Mouse (Mus musculus) heart, embryonic 14.5 days (tissue): Measurements from ENCODE around the gene Adgrf1. TPM values are rescaled to one million over a fixed set of nuclear protein-coding genes. Genes with fewer than 3 reads are reported as not detected.

Experiments
- ATAC-seq: fragments of 200-750 bp; cut with Nextera tagmentation; 2 replicates; pipeline ENCODE4 v1.8.0; 2017; ENCODE audit warnings: low read depth, moderate TSS enrichment; ENCODE audit not compliant: insufficient number of reproducible peaks, insufficient read depth, low FRiP score
- H3K27ac ChIP-seq, 2 experiments: fragments of 200-500 bp in 1 of 2; fragments of 300-500 bp in 1 of 2; sonication (generic) in 1 of 2; replicated peaks in 1 of 2; 2 replicates each; pipeline ENCODE4 v1.5.1; 2012 to 2014; ENCODE audit warnings: low read depth in 2 of 2, low read length in 2 of 2, control low read depth in 1 of 2, mild to moderate bottlenecking in 1 of 2, mixed read lengths in 1 of 2; ENCODE audit not compliant: control insufficient read depth in 1 of 2, insufficient read depth in 1 of 2
- H3K27me3 ChIP-seq: fragments of 300-500 bp; sonication (generic); 2 replicates; pipeline ENCODE4 v1.6.1; 2014; ENCODE audit warnings: mild to moderate bottlenecking, low read length, control low read depth; ENCODE audit not compliant: control insufficient read depth, insufficient read depth
- H3K36me3 ChIP-seq: fragments of 300-500 bp; sonication (generic); 2 replicates; pipeline ENCODE4 v1.6.1; 2014; ENCODE audit warnings: mild to moderate bottlenecking, control low read depth, low read length, mixed read lengths; ENCODE audit not compliant: control insufficient read depth, insufficient read depth
- H3K4me1 ChIP-seq, 2 experiments: fragments of 200-500 bp in 1 of 2; fragments of 300-500 bp in 1 of 2; sonication (generic) in 1 of 2; 2 replicates each; pipeline ENCODE4 v1.6.1; 2012 to 2014; ENCODE audit warnings: low read length in 2 of 2, control low read depth in 1 of 2, mixed read lengths in 1 of 2; ENCODE audit not compliant: control insufficient read depth in 2 of 2, insufficient read depth in 2 of 2
- H3K4me2 ChIP-seq: fragments of 300-500 bp; sonication (generic); 2 replicates; pipeline ENCODE4 v1.6.1; 2014; ENCODE audit warnings: mild to moderate bottlenecking, low read length
- H3K4me3 ChIP-seq, 2 experiments: fragments of 200-500 bp in 1 of 2; fragments of 300-500 bp in 1 of 2; sonication (generic) in 1 of 2; 2 replicates each; pipeline ENCODE4 v1.5.1; 2012 to 2014; ENCODE audit warnings: low read length in 2 of 2, mild to moderate bottlenecking in 2 of 2, control low read depth in 1 of 2, low read depth in 1 of 2, moderate library complexity in 1 of 2; ENCODE audit not compliant: control insufficient read depth in 1 of 2, insufficient read depth in 1 of 2
- H3K9ac ChIP-seq: fragments of 300-500 bp; sonication (generic); 2 replicates; pipeline ENCODE4 v1.6.1; 2014; ENCODE audit warnings: mild to moderate bottlenecking, low read length
- H3K9me3 ChIP-seq: fragments of 300-500 bp; sonication (generic); 2 replicates; pipeline ENCODE4 v1.6.1; 2016; ENCODE audit warnings: low read length, control low read depth; ENCODE audit not compliant: control insufficient read depth
- WGBS: fragments of 180-500 bp; shearing (Covaris S2); extraction: QIAGEN DNeasy Blood & Tissue Kit; methylation state at CpG from one replicate; pipeline ENCODE4 v1.1.7; 2014; 5-methylcytosine and 5-hydroxymethylcytosine counted together
- polyA plus RNA-seq: library from polyadenylated mRNA; unstranded; fragments of >200 nt; fragmentation: Nextera tagmentation; extraction: Ambion mirVana; gene quantifications from 2 replicates; pipeline ENCODE4 v1.2.1, GENCODE M21; 2014

Adgrf1 gene
- polyA plus RNA-seq, 1 experiment from 2014 or later, result not detected

DNA sequence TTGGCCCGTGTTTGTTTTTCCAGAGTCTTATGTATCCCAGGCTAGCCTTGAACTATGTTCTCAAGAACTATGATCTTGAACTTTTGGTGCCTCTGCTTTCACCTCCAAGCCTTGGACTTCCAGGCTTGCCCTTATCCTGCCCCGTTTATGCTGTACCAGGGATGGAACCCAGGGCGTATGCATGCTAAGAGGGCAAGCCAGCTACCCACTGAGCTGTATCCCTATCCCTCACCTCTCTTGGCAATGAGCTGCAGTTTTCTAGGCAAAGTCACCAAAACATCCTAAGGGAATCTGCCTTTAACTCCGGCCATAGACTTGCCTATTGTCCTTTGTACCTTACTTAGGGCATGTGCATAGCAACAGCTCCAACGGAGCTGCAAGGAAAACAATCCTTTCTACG lies 92.8 kb downstream of the Adgrf1 start:
- H3K27ac ChIP-seq, result no peak overlapping the region
- peak overlapping the region; percentile 56 for H3K4me2 ChIP-seq
- 56% methylated on average over 6 of the region's 6 CpGs for WGBS
- peak overlapping the region; percentile 62 for H3K9ac ChIP-seq
- no peak for ATAC-seq
- H3K4me1 ChIP-seq, result peaks cover 19 to 55% of the 10 kb centered on the region in 2 experiments
- H3K36me3 ChIP-seq, result no peaks in the 10 kb centered on the region
- no peaks in the 10 kb centered on the region for H3K9me3 ChIP-seq
- H3K4me3 ChIP-seq, result peak overlapping the region; percentile 2 to 39; a peak in 3 of 4 replicates
- H3K27me3 ChIP-seq, result peaks cover 13% of the 10 kb centered on the region; the same call in 1 of the 2 replicates

DNA sequence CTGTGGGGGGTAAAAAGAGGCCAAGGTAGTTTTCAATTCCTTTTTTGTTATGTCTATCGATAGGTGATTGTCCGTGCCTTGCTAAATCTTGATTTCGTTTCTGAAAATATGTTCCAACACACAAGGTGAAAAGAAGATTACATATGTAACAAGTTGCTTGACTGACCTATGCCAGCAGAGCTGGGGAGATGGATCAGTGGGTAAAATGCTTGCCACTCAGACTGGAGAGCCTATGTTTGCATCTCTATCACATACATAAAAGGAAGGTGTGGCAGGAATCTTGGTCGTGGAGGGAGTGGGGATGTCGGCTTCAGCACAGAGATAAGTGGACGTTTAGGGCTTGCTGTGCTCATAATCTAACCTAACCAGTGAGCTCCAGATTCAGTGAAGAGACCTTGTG lies 93.8 kb downstream of the Adgrf1 start:
- Histone ChIP-seq H3K9ac (no peak overlapping the region), H3K4me3 (no peak overlapping the region), H3K27me3 (peaks cover 13% of the 10 kb centered on the region; the same call in 1 of the 2 replicates), H3K36me3 (no peaks in the 10 kb centered on the region), H3K4me1 (peaks cover 18 to 48% of the 10 kb centered on the region in 2 experiments), H3K27ac (no peak overlapping the region), H3K4me2 (peak overlapping the region; percentile 56; the same call in 1 of the 2 replicates), H3K9me3 (no peaks in the 10 kb centered on the region)
- WGBS, result 43% methylated on average over 6 of the region's 6 CpGs
- no peak for ATAC-seq

DNA sequence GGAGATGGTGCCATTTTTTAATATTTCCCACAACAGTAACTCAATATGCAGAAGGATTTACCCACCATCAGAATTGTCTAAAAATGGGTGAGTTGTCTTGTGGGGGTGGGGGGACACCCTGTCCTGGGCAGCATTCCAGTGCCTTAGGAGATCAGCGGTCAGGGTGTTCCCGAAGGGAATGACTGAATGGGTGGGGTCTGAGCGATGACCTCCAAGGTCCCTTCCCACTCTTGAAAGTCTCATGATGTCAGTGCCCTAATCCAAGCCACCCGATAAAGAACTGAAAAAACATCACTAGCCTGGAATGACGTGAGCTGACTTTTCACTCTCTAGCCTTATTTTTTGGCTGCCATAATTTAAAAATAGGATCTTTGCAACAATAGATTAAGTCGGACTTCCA lies 95.2 kb downstream of the Adgrf1 start:
- H3K27ac ChIP-seq, result 0 out of 4 replicates have a peak overlapping the region, but pooled peaks of 1 of the 2 experiments have one; percentile 12
- H3K9ac ChIP-seq, result no peak overlapping the region
- 42% methylated on average over 6 of the region's 6 CpGs for WGBS
- H3K9me3 ChIP-seq, result no peaks in the 10 kb centered on the region
- peaks cover 9% of the 10 kb centered on the region; the same call in 1 of the 2 replicates for H3K27me3 ChIP-seq
- no peaks in the 10 kb centered on the region for H3K36me3 ChIP-seq
- ATAC-seq, result no peak
- no peak overlapping the region for H3K4me3 ChIP-seq
- H3K4me1 ChIP-seq, result peaks cover 17 to 45% of the 10 kb centered on the region in 2 experiments
- H3K4me2 ChIP-seq, result no peak overlapping the region

DNA sequence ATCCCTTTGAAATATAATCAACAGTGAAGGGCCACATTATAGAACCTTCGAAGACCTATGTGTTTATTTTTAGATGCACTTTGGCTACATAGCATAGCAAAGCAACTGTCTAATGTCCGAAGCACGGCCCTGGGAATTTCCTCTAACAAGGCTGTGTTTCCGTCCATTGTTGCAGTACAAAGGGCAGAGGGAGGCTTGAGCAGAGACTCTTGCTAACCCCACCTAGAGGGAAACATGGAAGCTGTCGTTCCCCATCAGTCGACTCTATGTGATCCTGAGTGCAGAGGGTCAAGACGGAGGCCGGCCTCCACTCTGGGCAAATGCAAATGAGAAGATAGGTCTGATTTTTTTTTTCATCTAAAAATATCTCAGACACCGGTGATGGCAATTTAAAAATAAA lies 96.4 kb downstream of the Adgrf1 start:
- no peak overlapping the region for H3K4me3 ChIP-seq
- peak; percentile 41 for ATAC-seq
- peak overlapping the region; percentile 24 to 57; a peak in 3 of 4 replicates for H3K27ac ChIP-seq
- no peaks in the 10 kb centered on the region for H3K36me3 ChIP-seq
- 13% methylated on average over 9 of the region's 9 CpGs for WGBS
- peak overlapping the region; percentile 4; the same call in 1 of the 2 replicates for H3K4me2 ChIP-seq
- H3K4me1 ChIP-seq, result peaks cover 14 to 41% of the 10 kb centered on the region in 2 experiments
- no peak overlapping the region for H3K9ac ChIP-seq
- H3K27me3 ChIP-seq, result peaks cover 7% of the 10 kb centered on the region; the same call in 1 of the 2 replicates
- no peaks in the 10 kb centered on the region for H3K9me3 ChIP-seq

DNA sequence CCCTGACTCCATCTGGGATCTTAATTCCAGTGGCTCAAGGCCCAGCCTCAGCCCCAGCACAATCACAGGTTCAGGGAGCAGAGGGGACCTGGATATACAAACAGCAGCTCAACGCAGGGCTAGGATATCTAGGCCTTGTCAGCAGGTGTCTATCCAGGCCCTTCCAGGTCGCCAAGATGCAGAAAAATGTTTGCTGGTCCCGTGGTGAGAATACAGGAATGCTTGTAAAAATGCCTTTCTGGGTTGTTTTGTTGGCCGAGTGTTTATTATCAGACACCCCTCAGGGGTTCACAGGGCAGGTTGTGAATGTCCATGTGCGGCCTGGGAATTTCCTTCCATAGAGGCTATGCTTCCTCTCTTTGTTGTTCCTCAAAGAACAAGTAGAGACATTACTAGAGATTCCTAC lies 98.0 kb downstream of the Adgrf1 start:
- H3K4me3 ChIP-seq, result no peak overlapping the region
- H3K9me3 ChIP-seq, result no peaks in the 10 kb centered on the region
- peak; percentile 51; the same call in 1 of the 2 replicates for ATAC-seq
- WGBS, result 52% methylated on average over 5 of the region's 5 CpGs
- H3K27me3 ChIP-seq, result peaks cover 7% of the 10 kb centered on the region; the same call in 1 of the 2 replicates
- H3K36me3 ChIP-seq, result no peaks in the 10 kb centered on the region
- H3K4me1 ChIP-seq, result peaks cover 7 to 26% of the 10 kb centered on the region in 2 experiments
- no peak overlapping the region for H3K4me2 ChIP-seq
- no peak overlapping the region for H3K9ac ChIP-seq
- H3K27ac ChIP-seq, result peak overlapping the region; percentile 48 to 62

DNA sequence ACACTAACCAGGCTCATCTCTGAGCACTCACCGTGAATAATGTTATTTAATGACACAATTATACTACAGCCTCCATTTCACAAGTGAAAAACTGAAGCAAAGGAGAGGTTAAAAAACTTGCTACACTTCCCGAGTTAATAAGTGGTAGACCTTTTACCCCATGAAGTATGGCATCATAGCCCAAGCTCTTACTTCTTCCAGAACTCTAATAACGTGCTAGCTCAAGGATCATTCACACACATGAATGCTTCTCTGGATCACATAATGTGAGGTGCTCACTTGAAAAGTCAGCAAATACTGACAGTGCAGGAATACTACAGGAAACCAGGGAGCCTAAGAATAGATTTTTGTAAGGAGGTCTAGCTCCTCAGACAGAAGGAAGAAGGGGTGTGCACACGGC lies 102.5 kb downstream of the Adgrf1 start:
- Histone ChIP-seq H3K9ac (no peak overlapping the region), H3K9me3 (no peaks in the 10 kb centered on the region), H3K36me3 (no peaks in the 10 kb centered on the region), H3K4me3 (no peak overlapping the region), H3K27me3 (no peaks in the 10 kb centered on the region), H3K4me2 (no peak overlapping the region), H3K4me1 (peaks cover 3 to 6% of the 10 kb centered on the region in 2 experiments; a peak in 2 of 4 replicates), H3K27ac (no peak overlapping the region)
- ATAC-seq, result no peak
- 58% methylated on average over 4 of the region's 4 CpGs for WGBS

DNA sequence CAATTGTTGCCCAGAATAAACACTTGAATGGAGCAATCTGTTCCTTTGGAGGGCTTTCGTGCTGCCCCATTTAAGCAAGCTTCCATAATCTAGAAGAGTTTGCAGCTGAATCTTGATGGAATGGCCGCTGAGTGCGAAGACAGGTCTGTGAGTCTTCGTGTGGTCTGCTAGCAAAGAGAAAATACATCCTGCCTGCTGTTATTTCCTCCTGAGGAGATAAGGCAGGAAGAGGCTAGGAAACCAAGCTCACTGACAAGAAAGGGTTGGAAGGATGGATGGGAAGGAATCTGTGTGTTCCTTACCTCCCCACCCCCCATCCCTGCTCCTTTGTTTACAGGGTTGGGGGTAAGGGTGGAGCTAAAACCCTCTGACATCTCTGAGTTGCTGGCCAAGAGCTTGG lies 103.9 kb downstream of the Adgrf1 start:
- Histone ChIP-seq H3K9me3 (no peaks in the 10 kb centered on the region), H3K27ac (peak overlapping the region; percentile 14 to 53), H3K27me3 (no peaks in the 10 kb centered on the region), H3K4me3 (no peak overlapping the region), H3K9ac (no peak overlapping the region), H3K4me1 (peaks cover 3 to 6% of the 10 kb centered on the region in 2 experiments; a peak in 2 of 4 replicates), H3K36me3 (no peaks in the 10 kb centered on the region), H3K4me2 (no peak overlapping the region)
- 38% methylated on average over 4 of the region's 4 CpGs for WGBS
- no peak for ATAC-seq
